Mouse (Mus musculus) liver, embryonic 14.5 days (tissue): Measurements from ENCODE around the gene Gpr37l1. TPM values are rescaled to one million over a fixed set of nuclear protein-coding genes. Genes with fewer than 3 reads are reported as not detected.

Experiments used
- ATAC-seq: fragments of 200-750 bp; cut with Nextera tagmentation; 2 replicates; pipeline ENCODE4 v1.8.0; 2017; ENCODE audit warnings: moderate number of reproducible peaks, mild to moderate bottlenecking, moderate library complexity; ENCODE audit not compliant: insufficient read depth
- DNase-seq, 3 experiments: peaks; one replicate each; pipeline ENCODE4 v3.0.0-alpha.2; 2012 to 2013; ENCODE audit warnings: low read depth in 3 of 3, low spot score in 3 of 3
- H3K27ac ChIP-seq: fragments of 300-500 bp; sonication (generic); 2 replicates; pipeline ENCODE4 v1.5.1; 2014; ENCODE audit warnings: moderate library complexity, mild to moderate bottlenecking, control low read depth, inconsistent platforms
- H3K27me3 ChIP-seq: fragments of 300-500 bp; sonication (generic); 2 replicates; pipeline ENCODE4 v1.6.1; 2014; ENCODE audit warnings: mild to moderate bottlenecking, low read length, moderate library complexity; ENCODE audit not compliant: control insufficient read depth, insufficient read depth
- H3K36me3 ChIP-seq: fragments of 300-500 bp; sonication (generic); replicated peaks from 2 replicates; pipeline ENCODE4 v1.6.1; 2014; ENCODE audit warnings: low read depth; ENCODE audit not compliant: control insufficient read depth, insufficient read depth
- H3K4me1 ChIP-seq, 2 experiments: fragments of 200-500 bp in 1 of 2; fragments of 300-500 bp in 1 of 2; sonication (generic) in 1 of 2; replicated peaks; 2 replicates each; pipeline ENCODE4 v1.6.1; 2012 to 2014; ENCODE audit warnings: antibody characterized with exemption in 1 of 2, inconsistent platforms in 1 of 2, low read length in 1 of 2; ENCODE audit not compliant: control insufficient read depth in 2 of 2, insufficient read depth in 2 of 2
- H3K4me2 ChIP-seq: fragments of 300-500 bp; sonication (generic); 2 replicates; pipeline ENCODE4 v1.6.1; 2014; ENCODE audit warnings: low read depth, mild to moderate bottlenecking, control low read depth, moderate library complexity
- H3K4me3 ChIP-seq, 2 experiments: fragments of 200-500 bp in 1 of 2; fragments of 300-500 bp in 1 of 2; sonication (generic) in 1 of 2; 2 replicates each; pipeline ENCODE4 v1.5.1; 2012 to 2014; ENCODE audit warnings: low read depth in 2 of 2, low read length in 2 of 2, mild to moderate bottlenecking in 2 of 2, control low read depth in 1 of 2, inconsistent platforms in 1 of 2, moderate library complexity in 1 of 2; ENCODE audit not compliant: insufficient read depth in 1 of 2
- H3K9ac ChIP-seq: fragments of 300-500 bp; sonication (generic); replicated peaks from 2 replicates; pipeline ENCODE4 v1.6.1; 2014; ENCODE audit warnings: mild to moderate bottlenecking, control low read depth, moderate library complexity
- H3K9me3 ChIP-seq: fragments of 300-500 bp; sonication (generic); 2 replicates; pipeline ENCODE4 v1.6.1; 2016; ENCODE audit warnings: low read length, mixed read lengths; ENCODE audit not compliant: control insufficient read depth
- CTCF ChIP-seq: IDR thresholded peaks from 2 replicates; pipeline ENCODE4 v1.5.1; 2016; ENCODE audit warnings: antibody characterized with exemption, low read depth, control low read depth
- EP300 ChIP-seq: IDR thresholded peaks from 2 replicates; pipeline ENCODE4 v1.6.1; 2016; ENCODE audit warnings: antibody characterized with exemption, low read depth
- WGBS: fragments of 180-500 bp; shearing (Covaris S2); extraction: QIAGEN DNeasy Blood & Tissue Kit; methylation state at CpG from one replicate; pipeline ENCODE4 v1.1.7; 2014; ENCODE audit not compliant: insufficient replicate concordance; 5-methylcytosine and 5-hydroxymethylcytosine counted together
- polyA plus RNA-seq, 2 experiments: library from polyadenylated mRNA; depleted of rRNA in 1 of 2; stranded (reverse) in 1 of 2; unstranded in 1 of 2; fragments of >200 nt; fragmentation: Nextera tagmentation in 1 of 2; extraction: Ambion mirVana in 1 of 2; gene quantifications; 2 replicates each; pipeline versions ENCODE4 v1.2.1 to v1.2.3; 2012 to 2014

Gpr37l1 gene
- polyA plus RNA-seq, 2 experiments, result 0.01 TPM; not detected in 1

- H3K9ac ChIP-seq, result no peak overlapping the region
- H3K4me3 ChIP-seq, result no peak overlapping the region
- no peak for ATAC-seq
Observed at GRCm38 (mm10) chr1:135169556-135170224, 2.2 kb upstream of the Gpr37l1 start.

GRCm38 (mm10) chr1:135168453-135169200 lies 1.1 kb upstream of the Gpr37l1 start:
- H3K27me3 ChIP-seq, result no peaks in the 10 kb centered on the region; the same call in 1 of the 2 replicates
- no peak overlapping the region for H3K9ac ChIP-seq
- H3K27ac ChIP-seq, result no peak overlapping the region
- H3K4me3 ChIP-seq, result no peak overlapping the region
- 0 out of 4 replicates have a peak, but pooled peaks cover 0 to 2% of the 10 kb centered on the region in 2 experiments for H3K4me1 ChIP-seq
- no peak overlapping the region for H3K4me2 ChIP-seq
- TF ChIP-seq EP300 (no peak), CTCF (no peak)
- WGBS, result 71% methylated on average over 10 of the region's 10 CpGs
- ATAC-seq (no peak), DNase-seq (no peak)
- H3K9me3 ChIP-seq, result no peaks in the 10 kb centered on the region
- H3K36me3 ChIP-seq, result no peaks in the 10 kb centered on the region

More at GRCm38 (mm10) chr1:135169556-135170224, 2.2 kb upstream of the Gpr37l1 start:
- H3K36me3 ChIP-seq, result no peaks in the 10 kb centered on the region
- TF ChIP-seq EP300 (no peak), CTCF (no peak)
- H3K27me3 ChIP-seq, result no peaks in the 10 kb centered on the region; the same call in 1 of the 2 replicates
- 0 out of 4 replicates have a peak, but pooled peaks cover 0 to 2% of the 10 kb centered on the region in 2 experiments for H3K4me1 ChIP-seq
- WGBS, result 35% methylated on average over 12 of the region's 12 CpGs
- H3K27ac ChIP-seq, result no peak overlapping the region
- H3K9me3 ChIP-seq, result no peaks in the 10 kb centered on the region
- no peak overlapping the region for H3K4me2 ChIP-seq
- DNase-seq, result no peak

- Histone ChIP-seq H3K27me3 (no peaks in the 10 kb centered on the region), H3K27ac (no peak overlapping the region), H3K9me3 (no peaks in the 10 kb centered on the region), H3K4me2 (no peak overlapping the region), H3K36me3 (no peaks in the 10 kb centered on the region), H3K4me3 (no peak overlapping the region), H3K9ac (no peak overlapping the region), H3K4me1 (no peaks in the 10 kb centered on the region)
- ATAC-seq (no peak), DNase-seq (no peak)
- 66% methylated on average over 6 of the region's 6 CpGs for WGBS
- no peak for TF ChIP-seq EP300
- TF ChIP-seq CTCF, result no peak
Observed at GRCm38 (mm10) chr1:135162720-135163119, 4.8 kb downstream of the Gpr37l1 start.

GRCm38 (mm10) chr1:135160411-135161050 lies 7.0 kb downstream of the Gpr37l1 start:
- Histone ChIP-seq H3K4me3 (no peak overlapping the region), H3K9me3 (no peaks in the 10 kb centered on the region), H3K4me2 (no peak overlapping the region), H3K27ac (no peak overlapping the region), H3K27me3 (no peaks in the 10 kb centered on the region), H3K4me1 (no peaks in the 10 kb centered on the region), H3K36me3 (no peaks in the 10 kb centered on the region), H3K9ac (no peak overlapping the region)
- DNase-seq (no peak), ATAC-seq (no peak)
- TF ChIP-seq EP300 (no peak), CTCF (no peak)
- 66% methylated on average over 13 of the region's 13 CpGs for whole genome bisulfite sequencing

- H3K9me3 ChIP-seq, result no peaks in the 10 kb centered on the region
- no peak overlapping the region for H3K27ac ChIP-seq
- H3K27me3 ChIP-seq, result no peaks in the 10 kb centered on the region
- peaks cover 0 to 3% of the 10 kb centered on the region in 2 experiments; a peak in 2 of 4 replicates for H3K4me1 ChIP-seq
- ATAC-seq (no peak), DNase-seq (no peak)
- no peaks in the 10 kb centered on the region for H3K36me3 ChIP-seq
- TF ChIP-seq EP300 (no peak), CTCF (no peak)
- WGBS, result 62% methylated on average over 11 of the region's 11 CpGs
- H3K4me3 ChIP-seq, result no peak overlapping the region
- no peak overlapping the region for H3K9ac ChIP-seq
- no peak overlapping the region for H3K4me2 ChIP-seq
Observed at GRCm38 (mm10) chr1:135159556-135160123, 7.8 kb downstream of the Gpr37l1 start.
